Mouse (Mus musculus): Measurements from ENCODE around the gene Bbs2.

Bbs2 gene

DNA sequence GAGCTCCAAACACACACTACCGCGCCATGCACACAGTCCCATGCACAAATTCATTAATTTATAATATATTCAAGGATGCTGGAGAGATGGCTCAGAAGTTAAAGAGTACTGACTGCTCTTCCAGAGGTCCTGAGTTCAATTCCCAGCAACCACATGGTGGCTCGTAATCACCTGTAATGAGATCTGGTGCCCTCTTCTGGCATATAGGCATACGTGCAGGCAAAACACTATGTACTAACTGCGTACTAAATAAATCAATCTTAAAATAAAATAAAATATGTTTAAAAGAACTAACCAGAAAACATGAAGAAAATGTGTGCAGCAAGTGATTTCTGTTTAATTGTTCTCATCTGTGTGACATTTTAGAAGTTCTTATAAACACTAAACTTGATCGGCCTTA is 4.4 kb downstream of the Bbs2 start:
- no peak for DNase-seq

DNA sequence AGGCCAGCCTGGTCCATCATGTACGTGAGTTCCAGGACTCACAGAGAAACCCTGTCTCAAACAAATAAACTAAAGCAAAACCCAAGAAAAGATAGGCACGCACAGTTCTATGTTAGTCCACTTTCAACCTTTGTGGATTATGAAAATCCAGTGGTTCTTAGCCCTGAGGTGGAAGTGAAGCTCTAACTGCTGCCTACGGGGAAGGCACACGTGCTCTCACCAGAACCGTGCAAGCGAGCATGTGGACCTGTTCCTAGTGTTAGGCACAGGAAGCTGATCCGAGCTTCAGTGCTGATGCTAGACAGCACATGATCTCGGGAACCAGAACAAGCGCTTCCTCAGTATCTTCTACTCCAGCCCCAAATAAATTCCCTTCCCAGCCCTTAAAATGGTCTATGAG is 5.9 kb downstream of the Bbs2 start:
- DNase-seq = no peak

DNA sequence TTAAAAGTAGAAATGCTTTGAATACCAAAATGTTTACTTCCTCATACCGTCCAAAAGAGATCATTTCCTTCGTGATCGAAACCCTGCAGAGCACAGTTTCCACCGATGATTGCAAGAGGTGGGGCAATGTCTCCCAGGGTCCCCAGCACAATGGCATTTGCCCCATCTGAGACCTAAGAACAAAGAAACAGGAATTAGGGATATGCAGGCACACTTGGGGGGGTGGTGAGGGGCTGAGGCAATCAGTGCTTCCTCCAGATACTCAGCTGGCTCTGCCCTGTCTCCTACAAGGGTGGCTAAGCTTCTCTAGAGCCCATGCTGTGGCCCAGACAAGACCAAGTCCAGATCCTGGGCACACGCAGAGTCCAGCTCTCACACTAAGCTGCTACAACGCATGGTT is 9.0 kb downstream of the Bbs2 start:
- no peak for DNase-seq

DNA sequence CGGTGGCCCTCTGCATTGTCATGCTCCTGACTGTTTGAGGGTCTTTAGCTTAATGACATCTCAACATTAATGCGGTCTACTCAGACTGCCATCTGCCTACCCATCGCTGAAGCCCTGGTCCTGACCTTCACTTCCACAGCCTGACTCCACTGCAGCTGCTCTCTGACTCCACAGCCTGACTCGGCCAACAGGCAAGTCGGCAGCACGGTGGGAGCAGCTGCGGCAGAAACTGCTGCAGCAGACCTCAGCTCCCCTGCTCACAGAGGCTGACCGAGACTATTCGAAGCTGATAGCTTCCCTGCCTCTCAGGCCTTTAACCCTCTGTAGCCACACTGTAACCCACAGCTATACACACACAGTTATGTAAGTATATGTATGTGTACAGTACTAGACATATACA is 10.8 kb downstream of the Bbs2 start:
- no peak for DNase-seq

DNA sequence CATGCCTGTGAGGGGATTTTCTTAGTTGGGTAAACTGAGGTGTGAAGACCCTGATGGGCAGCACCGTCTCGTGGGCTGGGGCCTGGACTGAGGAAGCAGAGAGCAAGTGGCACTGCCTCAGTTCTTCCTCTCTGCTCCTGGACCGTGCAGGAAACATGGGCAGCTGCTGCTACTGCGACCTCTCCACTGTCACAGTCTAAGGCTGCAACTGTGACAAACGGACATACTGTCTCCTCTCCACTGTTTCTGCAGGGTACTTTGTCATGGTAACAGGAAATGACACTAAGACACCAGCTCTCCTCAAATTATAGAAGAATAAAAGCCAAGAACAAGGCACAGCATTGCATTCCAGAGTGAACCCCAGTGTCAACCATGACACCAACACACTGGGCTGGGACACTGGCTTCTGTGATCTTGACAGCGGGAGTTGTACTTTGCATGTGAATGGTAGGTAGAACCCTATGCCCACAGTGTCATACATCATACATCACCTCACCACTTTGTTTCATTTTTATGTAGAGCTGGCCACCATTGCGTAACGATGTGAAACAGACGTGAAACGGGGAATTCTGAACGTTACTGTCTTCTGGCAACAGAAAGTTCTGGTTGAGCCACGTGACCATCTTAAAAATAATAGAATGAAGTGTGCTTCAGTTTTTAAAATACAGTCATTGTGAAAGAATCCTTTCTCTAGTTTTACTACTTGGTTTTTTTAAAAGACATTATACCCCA is 22.1 kb downstream of the Bbs2 start:
- DNase-seq = no peak

DNA sequence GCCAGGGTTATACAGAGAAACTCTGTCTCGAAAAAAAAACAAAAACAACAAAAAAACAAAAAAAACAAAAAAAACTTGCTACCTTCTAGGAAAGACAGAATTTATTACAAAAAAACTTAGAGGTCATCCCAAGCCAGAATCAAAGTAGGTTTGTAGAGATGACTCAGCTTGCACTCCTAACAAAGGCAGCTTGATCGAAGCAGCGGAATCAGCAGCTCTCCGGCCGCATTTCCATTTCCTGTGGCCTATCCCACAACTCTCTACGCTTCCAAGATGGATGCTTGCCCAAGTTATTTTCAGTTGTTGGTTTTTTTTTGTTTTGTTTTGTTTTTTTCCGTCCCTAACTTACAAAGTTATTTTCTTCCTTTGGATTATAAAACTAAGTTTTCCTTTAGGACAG is 29.9 kb downstream of the Bbs2 start:
- DNase-seq = no peak

DNA sequence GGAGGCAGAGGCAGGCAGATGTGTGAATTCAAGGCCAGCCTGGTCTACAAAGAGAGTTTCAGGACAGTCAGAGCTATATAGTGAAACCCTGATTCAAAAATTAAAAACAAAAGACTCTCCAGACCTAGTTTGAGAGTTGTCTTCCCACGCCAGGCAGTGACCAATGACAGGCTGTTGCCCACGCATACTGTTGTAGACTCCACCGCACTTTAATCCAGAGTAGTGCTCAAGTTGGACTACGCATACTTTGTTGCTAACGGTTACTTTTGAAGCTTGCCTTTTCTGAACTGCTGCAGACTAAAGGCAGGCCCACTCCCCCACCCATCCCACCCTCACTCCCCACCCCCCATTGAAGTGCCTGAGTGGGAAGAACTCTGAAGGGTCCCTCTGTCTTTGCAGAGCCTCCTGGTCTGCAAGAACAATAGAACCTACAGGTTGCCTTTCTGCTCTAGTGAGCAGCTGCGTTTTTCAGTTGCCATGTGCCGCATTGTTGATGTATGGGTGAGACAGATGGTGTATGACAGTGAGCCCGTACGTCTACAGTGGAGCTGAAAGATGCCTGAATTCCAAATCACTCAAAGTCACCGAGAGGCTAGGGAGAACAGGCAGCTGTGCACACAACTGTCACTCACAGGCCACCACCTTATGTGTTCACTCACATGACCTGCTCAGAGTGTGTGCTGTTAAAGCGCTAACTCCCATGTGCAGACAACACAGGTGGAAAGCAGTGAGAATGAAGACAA is 32.4 kb downstream of the Bbs2 start:
- DNase-seq = no peak

DNA sequence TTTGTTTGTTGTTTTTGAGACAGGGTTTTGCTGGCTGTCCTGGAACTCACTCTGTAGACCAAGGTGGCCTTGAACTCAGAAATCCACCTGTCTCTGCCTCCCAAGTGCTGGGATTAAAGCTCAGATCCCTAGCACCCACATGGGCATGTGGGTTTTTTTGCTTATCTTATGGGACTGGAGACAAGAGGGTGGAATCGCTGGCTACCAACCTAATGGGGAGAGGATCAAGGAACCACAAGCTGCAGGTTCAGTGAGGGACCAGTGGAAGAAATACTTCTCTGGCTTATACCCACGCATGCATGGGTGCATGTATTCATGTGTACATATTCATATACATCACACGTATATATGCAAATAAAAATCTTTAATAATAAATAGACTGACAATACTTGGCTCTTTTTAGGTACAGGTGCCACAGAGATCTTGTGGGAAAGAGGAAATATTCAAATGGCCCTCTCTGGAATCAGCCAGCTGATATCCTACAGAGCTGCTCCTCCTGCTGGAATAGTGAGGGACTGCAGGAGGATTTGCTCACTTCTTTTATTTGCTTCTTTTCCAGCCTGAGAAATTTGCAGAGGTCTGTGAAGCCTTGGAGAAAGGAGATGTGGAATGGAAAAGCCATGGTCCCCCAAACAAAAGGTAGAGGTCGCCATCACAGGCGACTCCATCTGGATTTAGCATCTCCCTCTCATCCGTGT is 41.4 kb downstream of the Bbs2 start:
- peak; percentile 55 for DNase-seq

DNA sequence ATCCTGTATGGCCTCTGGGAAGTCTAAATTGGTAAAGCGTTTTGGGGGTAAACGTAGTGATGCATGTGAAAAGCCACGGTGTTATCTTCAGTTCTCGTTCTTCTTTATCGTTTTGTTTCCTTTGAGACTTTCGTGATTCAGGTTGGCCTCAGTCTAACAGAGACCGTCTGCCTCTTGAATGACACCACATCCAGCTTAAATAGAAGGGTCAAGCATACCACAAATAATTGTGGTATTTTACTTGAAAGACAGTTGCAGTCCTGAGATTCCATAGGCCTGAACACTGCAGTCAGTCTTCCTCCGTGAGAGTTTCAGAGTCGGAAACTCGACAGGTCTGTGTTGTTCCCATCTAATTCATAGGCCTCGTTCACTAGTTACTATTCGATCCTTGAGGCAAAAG is 46.0 kb downstream of the Bbs2 start:
- DNase-seq = no peak

DNA sequence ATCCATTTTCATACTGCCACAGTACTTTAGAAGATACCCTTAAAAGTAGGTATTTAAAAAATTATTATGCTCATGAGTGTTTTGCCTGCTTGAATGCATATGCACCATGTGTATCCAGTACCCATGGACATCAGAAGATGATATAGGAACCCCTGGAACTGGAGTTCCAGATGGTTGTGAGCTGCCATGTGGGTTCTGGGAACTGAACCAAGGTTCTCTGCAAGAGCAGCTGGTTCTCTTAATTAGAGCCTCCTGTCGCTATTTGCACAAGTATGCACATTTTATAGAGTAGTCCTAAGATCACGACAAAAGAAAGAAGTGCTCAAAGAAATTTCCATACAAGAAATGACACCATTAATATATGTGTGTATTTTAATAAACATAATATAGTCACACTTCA is 50.9 kb downstream of the Bbs2 start:
- DNase-seq = no peak

DNA sequence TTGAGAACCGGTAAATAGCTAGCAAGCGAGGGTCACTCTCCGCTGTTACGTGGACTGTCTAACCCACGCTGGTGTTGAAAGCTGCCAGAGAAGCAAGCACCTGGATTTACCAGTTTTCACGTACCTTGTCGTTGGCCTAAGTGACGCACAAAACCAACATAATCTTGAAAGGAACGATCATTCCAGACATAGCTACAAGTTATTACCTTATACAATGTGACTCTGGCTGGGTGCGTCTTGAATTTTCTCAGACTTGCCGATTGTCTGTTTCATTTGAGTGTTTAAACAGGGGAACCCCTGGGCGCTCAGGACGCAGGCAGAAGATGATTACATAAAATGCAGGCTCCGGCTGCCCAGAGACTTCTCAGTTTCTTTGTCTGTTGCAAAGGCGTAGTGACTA is 60.9 kb downstream of the Bbs2 start:
- no peak for DNase-seq

DNA sequence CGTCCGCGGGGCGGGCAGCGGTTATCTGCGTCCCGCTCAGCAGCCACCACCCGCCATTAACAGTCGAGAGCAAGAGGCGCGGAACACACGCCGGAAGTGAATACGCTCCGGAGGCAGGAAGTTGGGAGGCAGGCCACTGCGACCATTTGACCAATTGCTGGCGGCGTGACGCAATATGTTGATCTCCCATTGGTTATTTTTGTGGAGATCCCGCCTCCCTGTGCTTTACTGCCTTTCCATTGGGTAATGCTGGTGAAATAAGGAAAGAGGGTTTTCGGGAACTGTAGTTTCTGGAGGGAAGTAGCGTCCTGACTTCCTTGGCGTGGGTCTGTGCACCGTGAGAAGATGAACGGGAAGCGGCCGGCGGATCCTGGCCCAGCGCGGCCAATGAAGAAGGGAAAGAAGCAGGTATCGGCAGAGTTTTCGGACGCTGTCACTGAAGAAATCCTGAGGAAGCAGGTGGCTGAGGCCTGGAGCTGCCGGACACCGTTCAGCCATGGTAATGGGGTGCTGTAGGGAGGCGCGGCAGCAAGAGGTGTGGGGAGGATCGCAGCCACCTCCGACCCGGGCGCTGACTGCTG is 61.7 kb downstream of the Bbs2 start, which contains the start of the genes Nudt21 and Ogfod1:
Gene Nudt21 (minus strand): TSS at position 88 of the 581 bp plus-strand sequence.
Gene Ogfod1 (plus strand): TSS at position 255 of the 581 bp plus-strand sequence.
- DNase-seq = peak; percentile 95

DNA sequence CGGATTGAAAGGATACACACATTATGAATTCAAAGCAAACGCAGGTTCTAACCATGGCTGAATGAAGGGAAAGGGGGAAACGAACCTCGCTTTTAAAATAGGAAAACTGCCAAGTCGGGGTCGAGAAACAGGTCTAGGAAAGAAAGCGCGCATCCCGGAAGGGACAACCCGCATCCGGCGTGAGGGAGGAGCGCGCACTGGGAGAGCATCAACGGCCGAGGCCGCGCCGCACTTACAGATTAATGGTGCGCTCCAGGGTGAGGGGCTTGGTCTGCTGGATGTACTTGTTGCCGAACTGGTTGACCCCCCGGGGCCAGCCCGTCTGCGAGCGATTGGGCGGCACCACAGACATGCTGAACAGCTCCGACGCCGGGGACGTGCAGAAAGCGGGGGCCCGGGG is 62.2 kb downstream of the Bbs2 start:
- peak; percentile 85 for DNase-seq

DNA sequence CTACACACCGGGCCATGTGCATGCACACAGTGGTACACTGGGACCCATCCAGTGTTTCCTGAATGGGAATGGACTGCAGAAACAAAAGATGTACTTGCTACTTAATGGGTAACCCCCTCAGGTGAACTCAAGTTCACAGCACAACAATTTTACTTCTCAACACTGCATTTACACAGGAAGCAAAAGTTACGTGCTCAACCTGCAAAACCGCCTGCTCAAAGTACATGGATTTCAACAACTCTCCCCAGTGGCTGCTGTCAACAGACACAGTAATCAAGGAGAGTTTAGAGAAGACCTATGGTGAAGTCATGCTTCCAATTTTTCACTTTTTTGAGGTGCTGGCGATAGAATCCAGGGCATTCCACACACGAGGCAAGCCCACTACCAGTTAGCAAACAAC is 63.5 kb downstream of the Bbs2 start:
- no peak for DNase-seq

DNA sequence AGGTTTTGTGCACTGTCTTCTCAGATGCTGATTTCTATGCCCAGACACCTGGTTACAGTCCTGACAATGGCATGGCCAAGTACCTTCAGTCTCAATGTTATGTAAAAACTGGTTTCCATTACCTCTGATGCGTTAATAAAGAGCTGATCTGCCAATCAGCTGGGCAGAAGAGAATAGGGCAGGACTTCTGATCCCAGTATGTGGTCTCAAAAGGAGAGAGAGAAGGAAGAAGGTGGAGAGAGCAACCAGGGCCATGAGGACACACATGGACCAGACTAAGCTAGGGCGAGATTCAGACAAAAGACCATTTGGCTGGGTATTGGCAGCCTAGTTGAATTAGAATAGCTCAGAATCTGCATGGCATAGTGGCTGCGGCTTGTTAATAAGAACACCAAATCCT is 65.1 kb downstream of the Bbs2 start:
- no peak for DNase-seq

DNA sequence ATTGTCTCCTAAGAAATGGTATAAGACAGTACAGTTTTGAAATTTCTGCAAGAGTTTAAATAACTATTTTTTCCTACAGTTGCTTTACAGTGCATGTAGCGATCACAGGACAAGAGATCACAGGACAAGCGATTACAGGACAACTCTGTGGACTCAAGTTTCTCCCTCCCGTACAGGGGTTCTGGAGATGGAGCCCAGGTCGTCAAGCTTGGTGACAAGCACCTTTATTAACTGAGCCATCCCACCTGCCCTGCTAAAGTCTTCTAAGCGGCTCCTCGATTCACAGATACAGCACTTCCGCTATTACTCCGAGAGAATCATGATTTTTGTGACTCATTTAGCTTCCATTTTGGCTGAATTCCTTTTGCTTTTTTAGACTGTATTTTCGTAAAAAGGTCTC is 69.0 kb downstream of the Bbs2 start:
- no peak for DNase-seq

DNA sequence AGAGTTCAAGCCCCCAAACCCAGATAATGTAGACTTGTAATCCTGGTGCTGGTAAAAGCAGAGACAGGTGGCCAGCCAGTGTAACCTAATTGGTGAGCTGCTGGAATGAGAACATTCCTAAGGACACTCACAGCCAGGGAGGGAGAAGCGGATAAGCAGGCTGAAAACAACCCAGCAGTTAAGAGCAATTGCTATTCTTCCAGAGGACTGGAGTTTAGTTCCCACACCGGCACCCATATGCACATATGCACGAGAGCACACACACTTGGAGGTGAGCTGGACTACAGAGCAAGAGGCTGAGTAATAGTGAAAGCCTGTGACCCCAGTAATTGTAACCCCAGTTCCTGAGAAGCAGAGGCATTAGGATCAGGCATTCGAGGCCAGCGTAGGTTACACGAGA is 74.8 kb downstream of the Bbs2 start:
- DNase-seq = no peak
